Mouse (Mus musculus) limb, embryonic 10.5 days (tissue): ENCODE results near the gene Btbd9. TPM values are rescaled to one million over a fixed set of nuclear protein-coding genes. Genes with fewer than 3 reads are reported as not detected.

Source experiments
- DNase-seq: peaks from one replicate; pipeline ENCODE4 v3.0.0-alpha.2; 2017; ENCODE audit warnings: low spot score
- H3K27ac ChIP-seq: fragments of 300-500 bp; sonication (generic); 2 replicates; pipeline ENCODE4 v1.5.1; 2016; ENCODE audit warnings: mild to moderate bottlenecking
- H3K27me3 ChIP-seq: fragments of 300-500 bp; sonication (generic); 2 replicates; pipeline ENCODE4 v1.6.1; 2016; ENCODE audit warnings: low read depth, mild to moderate bottlenecking; ENCODE audit not compliant: poor library complexity, severe bottlenecking
- H3K36me3 ChIP-seq: fragments of 300-500 bp; sonication (generic); 2 replicates; pipeline ENCODE4 v1.6.1; 2016; ENCODE audit warnings: mild to moderate bottlenecking, moderate library complexity
- H3K4me1 ChIP-seq: fragments of 300-500 bp; sonication (generic); 2 replicates; pipeline ENCODE4 v1.6.1; 2016
- H3K4me3 ChIP-seq: fragments of 300-500 bp; sonication (generic); 2 replicates; pipeline ENCODE4 v1.5.1; 2016; ENCODE audit warnings: mild to moderate bottlenecking, moderate library complexity
- H3K9me3 ChIP-seq: fragments of 300-500 bp; sonication (generic); replicated peaks from 2 replicates; pipeline ENCODE4 v1.6.1; 2016; ENCODE audit warnings: mild to moderate bottlenecking
- WGBS: fragments of 180-500 bp; shearing (Covaris S2); methylation state at CpG from one replicate; pipeline ENCODE4 v1.1.7; 2016; 5-methylcytosine and 5-hydroxymethylcytosine counted together
- polyA plus RNA-seq: library from polyadenylated mRNA; unstranded; fragments of >200 nt; fragmentation: Nextera tagmentation; extraction: Ambion mirVana; gene quantifications from 2 replicates; pipeline ENCODE4 v1.2.1, GENCODE M21; 2016

The Btbd9 gene
- polyA plus RNA-seq, 1 experiment from 2014 or later: 57.5 TPM

DNA sequence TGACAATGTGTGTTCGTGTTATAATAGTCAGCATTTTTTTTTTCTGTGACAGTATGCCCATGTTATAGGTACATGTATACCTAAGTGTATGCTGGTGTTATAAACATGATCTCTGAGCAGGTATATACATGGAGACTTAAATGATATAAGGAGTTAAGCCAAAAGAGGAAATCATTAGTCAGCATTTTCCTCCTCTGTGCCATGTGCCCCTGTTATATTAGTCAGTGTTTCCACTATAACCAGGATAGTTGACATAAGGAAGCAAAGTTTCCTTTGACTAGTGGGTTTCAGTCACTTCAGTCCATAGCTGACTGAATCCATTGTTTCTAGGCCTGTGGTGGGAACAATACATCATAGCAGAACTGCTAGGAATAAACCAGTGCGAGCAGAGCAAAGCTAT, 81.1 kb downstream of the Btbd9 start:
- Histone ChIP-seq H3K27ac (no peak overlapping the region), H3K36me3 (peaks cover 4% of the 10 kb centered on the region; the same call in 1 of the 2 replicates), H3K4me1 (0 out of 2 replicates have a peak, but pooled peaks cover 5% of the 10 kb centered on the region), H3K27me3 (no peaks in the 10 kb centered on the region), H3K4me3 (no peak overlapping the region), H3K9me3 (peaks cover 2% of the 10 kb centered on the region; the same call in 1 of the 2 replicates)
- 91% methylated on average over 2 of the region's 2 CpGs for WGBS
- no peak for DNase-seq

- Histone ChIP-seq H3K4me3 (no peak overlapping the region), H3K4me1 (0 out of 2 replicates have a peak, but pooled peaks cover 5% of the 10 kb centered on the region), H3K9me3 (no peaks in the 10 kb centered on the region), H3K36me3 (no peaks in the 10 kb centered on the region), H3K27ac (no peak overlapping the region), H3K27me3 (no peaks in the 10 kb centered on the region)
- no peak for DNase-seq
- 94% methylated on average over 6 of the region's 6 CpGs for WGBS
These were observed 82.8 kb downstream of the Btbd9 start for GRCm38 (mm10) chr17:30493481-30493880.

DNA sequence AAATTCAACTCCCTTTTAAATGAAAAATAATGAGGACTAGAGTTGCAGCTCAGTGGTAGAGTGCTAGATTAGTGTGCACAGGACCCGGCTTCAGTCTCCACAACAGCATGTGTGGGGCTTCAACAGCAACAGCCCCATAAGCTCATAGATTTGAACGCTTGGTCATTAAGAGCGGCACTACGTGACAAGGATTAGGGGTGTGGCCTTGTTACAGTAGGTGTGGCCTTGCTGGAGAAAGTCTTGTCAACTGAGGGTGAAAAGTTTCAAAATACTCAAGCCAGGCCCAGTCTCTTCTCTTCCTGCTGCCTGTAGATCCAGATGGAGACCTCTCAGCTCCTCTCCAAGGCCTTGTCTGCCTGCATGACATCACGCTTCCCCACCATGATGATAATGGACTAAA, 84.1 kb downstream of the Btbd9 start:
- Histone ChIP-seq H3K36me3 (no peaks in the 10 kb centered on the region), H3K4me1 (no peaks in the 10 kb centered on the region), H3K27ac (no peak overlapping the region), H3K4me3 (no peak overlapping the region), H3K27me3 (no peaks in the 10 kb centered on the region), H3K9me3 (no peaks in the 10 kb centered on the region)
- WGBS: 96% methylated on average over 5 of the region's 5 CpGs
- no peak for DNase-seq

DNA sequence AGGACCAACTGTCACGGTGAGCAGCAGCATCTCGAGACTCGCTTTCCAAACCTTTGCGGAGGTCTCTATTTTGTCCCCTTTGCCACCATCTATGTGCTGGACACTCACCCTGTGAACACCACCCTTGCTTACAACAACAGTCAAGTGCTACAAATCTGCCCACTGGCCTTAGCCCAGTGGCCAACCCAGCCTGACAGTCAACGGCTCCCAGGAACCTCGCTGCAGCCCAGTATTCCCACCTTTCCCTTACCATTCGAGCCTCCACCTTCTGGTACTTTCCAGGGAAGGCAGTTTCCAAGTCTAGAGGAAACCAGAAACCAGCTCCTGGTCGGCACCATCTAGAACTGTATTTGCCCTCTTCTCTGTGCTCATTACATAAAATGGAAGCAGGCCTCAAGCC, 84.7 kb downstream of the Btbd9 start:
- 97% methylated on average over 8 of the region's 8 CpGs for WGBS
- DNase-seq: no peak
- no peak overlapping the region for H3K4me3 ChIP-seq

DNA sequence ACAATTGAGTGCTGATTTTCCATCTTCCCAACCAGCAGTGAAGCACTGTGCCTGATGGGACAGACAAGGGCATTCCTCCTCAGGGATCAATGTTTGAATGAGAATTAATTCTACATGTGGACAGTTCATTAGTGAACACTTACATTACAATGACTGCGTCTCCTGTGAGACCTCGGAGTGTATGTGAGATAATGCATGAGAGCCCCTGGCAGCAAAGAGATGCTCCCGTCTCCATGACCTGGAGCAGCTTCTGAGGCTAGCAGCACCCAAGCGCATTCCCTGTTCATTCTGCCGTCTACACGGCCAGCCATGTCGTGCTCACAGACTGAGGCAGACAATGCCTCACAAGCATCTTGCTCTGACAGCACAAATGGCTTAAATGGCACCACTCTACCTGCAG, 85.7 kb downstream of the Btbd9 start:
- no peak for DNase-seq
- Histone ChIP-seq H3K27ac (no peak overlapping the region), H3K27me3 (no peaks in the 10 kb centered on the region), H3K4me1 (no peaks in the 10 kb centered on the region), H3K9me3 (no peaks in the 10 kb centered on the region), H3K36me3 (no peaks in the 10 kb centered on the region), H3K4me3 (no peak overlapping the region)
- 97% methylated on average over 7 of the region's 7 CpGs for WGBS

More for the DNA sequence above, 84.7 kb downstream of the Btbd9 start:
- Histone ChIP-seq H3K27me3 (no peaks in the 10 kb centered on the region), H3K36me3 (no peaks in the 10 kb centered on the region), H3K9me3 (no peaks in the 10 kb centered on the region), H3K27ac (no peak overlapping the region), H3K4me1 (no peaks in the 10 kb centered on the region)

GRCm38 (mm10) chr17:30490086-30490485, 86.2 kb downstream of the Btbd9 start:
- 90% methylated on average over 5 of the region's 5 CpGs for WGBS
- DNase-seq: no peak
- no peak overlapping the region for H3K27ac ChIP-seq
- H3K27me3 ChIP-seq: no peaks in the 10 kb centered on the region
- H3K9me3 ChIP-seq: no peaks in the 10 kb centered on the region
- no peaks in the 10 kb centered on the region for H3K36me3 ChIP-seq
- no peak overlapping the region for H3K4me3 ChIP-seq
- no peaks in the 10 kb centered on the region for H3K4me1 ChIP-seq

- Histone ChIP-seq H3K4me3 (no peak overlapping the region), H3K36me3 (no peaks in the 10 kb centered on the region), H3K9me3 (no peaks in the 10 kb centered on the region), H3K4me1 (no peaks in the 10 kb centered on the region), H3K27me3 (no peaks in the 10 kb centered on the region), H3K27ac (no peak overlapping the region)
- WGBS: 89% methylated on average over 7 of the region's 7 CpGs
- DNase-seq: no peak
These were observed 86.7 kb downstream of the Btbd9 start for GRCm38 (mm10) chr17:30489629-30490028.

GRCm38 (mm10) chr17:30487695-30488094, 88.6 kb downstream of the Btbd9 start:
- Histone ChIP-seq H3K4me1 (no peaks in the 10 kb centered on the region), H3K27ac (no peak overlapping the region), H3K27me3 (no peaks in the 10 kb centered on the region), H3K36me3 (peaks cover 7% of the 10 kb centered on the region; the same call in 1 of the 2 replicates), H3K9me3 (no peaks in the 10 kb centered on the region), H3K4me3 (no peak overlapping the region)
- 88% methylated on average over 5 of the region's 5 CpGs for WGBS
- no peak for DNase-seq

GRCm38 (mm10) chr17:30485067-30485854, 91.0 kb downstream of the Btbd9 start:
- no peaks in the 10 kb centered on the region for H3K9me3 ChIP-seq

GRCm38 (mm10) chr17:30484446-30485066, 91.7 kb downstream of the Btbd9 start:
- H3K9me3 ChIP-seq: no peaks in the 10 kb centered on the region
- 89% methylated on average over 1 of the region's 1 CpGs for WGBS
- H3K4me1 ChIP-seq: no peaks in the 10 kb centered on the region
- no peaks in the 10 kb centered on the region for H3K27me3 ChIP-seq
- peaks cover 7% of the 10 kb centered on the region; the same call in 1 of the 2 replicates for H3K36me3 ChIP-seq
- no peak overlapping the region for H3K4me3 ChIP-seq
- no peak overlapping the region for H3K27ac ChIP-seq
- DNase-seq: no peak

More at GRCm38 (mm10) chr17:30485067-30485854, 91.0 kb downstream of the Btbd9 start:
- no peaks in the 10 kb centered on the region for H3K4me1 ChIP-seq
- 85% methylated on average over 4 of the region's 4 CpGs for WGBS
- DNase-seq: no peak
- H3K27ac ChIP-seq: no peak overlapping the region
- peaks cover 7% of the 10 kb centered on the region; the same call in 1 of the 2 replicates for H3K36me3 ChIP-seq
- H3K27me3 ChIP-seq: no peaks in the 10 kb centered on the region
- H3K4me3 ChIP-seq: no peak overlapping the region

DNA sequence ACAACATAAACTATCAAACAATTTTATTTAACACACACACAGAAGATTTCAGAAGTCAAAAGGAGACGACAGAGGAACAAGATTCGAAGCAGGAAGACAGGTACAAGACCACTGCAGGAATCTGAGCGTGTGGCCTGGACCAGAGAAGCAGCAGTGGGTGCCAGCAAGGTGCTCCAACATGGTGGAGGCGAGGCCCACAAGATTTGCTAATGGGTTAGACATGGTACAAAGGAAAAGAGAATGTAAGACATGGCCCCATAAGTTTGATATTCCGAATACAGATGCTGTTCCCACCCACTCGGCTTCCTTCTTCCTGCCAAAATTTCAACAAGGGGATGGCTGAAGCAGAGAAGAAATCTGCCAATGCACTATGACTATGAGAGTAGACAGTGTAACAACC, 94.5 kb downstream of the Btbd9 start:
- Histone ChIP-seq H3K4me3 (no peak overlapping the region), H3K36me3 (peaks cover 7% of the 10 kb centered on the region; the same call in 1 of the 2 replicates), H3K9me3 (no peaks in the 10 kb centered on the region), H3K4me1 (no peaks in the 10 kb centered on the region), H3K27ac (no peak overlapping the region), H3K27me3 (no peaks in the 10 kb centered on the region)
- DNase-seq: no peak
- 93% methylated on average over 6 of the region's 6 CpGs for WGBS

GRCm38 (mm10) chr17:30481341-30481740, 94.9 kb downstream of the Btbd9 start:
- no peak overlapping the region for H3K27ac ChIP-seq
- H3K4me1 ChIP-seq: no peaks in the 10 kb centered on the region
- H3K9me3 ChIP-seq: no peaks in the 10 kb centered on the region
- H3K36me3 ChIP-seq: peaks cover 7% of the 10 kb centered on the region; the same call in 1 of the 2 replicates
- 94% methylated on average over 10 of the region's 10 CpGs for WGBS
- no peak for DNase-seq
- no peak overlapping the region for H3K4me3 ChIP-seq
- no peaks in the 10 kb centered on the region for H3K27me3 ChIP-seq

- H3K27ac ChIP-seq: no peak overlapping the region
- H3K27me3 ChIP-seq: no peaks in the 10 kb centered on the region
- DNase-seq: no peak
These were observed 95.9 kb downstream of the Btbd9 start for GRCm38 (mm10) chr17:30480381-30480780.

More at GRCm38 (mm10) chr17:30480381-30480780, 95.9 kb downstream of the Btbd9 start:
- WGBS: 90% methylated on average over 8 of the region's 8 CpGs
- no peaks in the 10 kb centered on the region for H3K4me1 ChIP-seq
- H3K9me3 ChIP-seq: no peaks in the 10 kb centered on the region
- peaks cover 7% of the 10 kb centered on the region; the same call in 1 of the 2 replicates for H3K36me3 ChIP-seq
- H3K4me3 ChIP-seq: no peak overlapping the region
